Mouse (Mus musculus) CH12.LX (cell line): ENCODE results near the gene Them4. TPM values are rescaled to one million over a fixed set of nuclear protein-coding genes. Genes with fewer than 3 reads are reported as not detected.

Experiments used
- DNase-seq: peaks from one replicate; pipeline ENCODE4 v3.0.0-alpha.2; 2013; ENCODE audit errors: extremely low read depth
- H3K27ac ChIP-seq: 2 replicates; pipeline ENCODE4 v1.5.1; 2012; ENCODE audit warnings: low read depth, mild to moderate bottlenecking, control low read depth, moderate library complexity; ENCODE audit not compliant: insufficient read depth
- H3K27me3 ChIP-seq: replicated peaks from 2 replicates; pipeline ENCODE3; 2012; ENCODE audit warnings: inconsistent platforms
- H3K36me3 ChIP-seq, 2 experiments: replicated peaks in 1 of 2; 2 replicates each; pipeline versions ENCODE3 to v1.6.1; 2012; ENCODE audit warnings: inconsistent platforms in 1 of 2, low read length in 1 of 2, mild to moderate bottlenecking in 1 of 2, mixed read lengths in 1 of 2, moderate library complexity in 1 of 2; ENCODE audit not compliant: control insufficient read depth in 1 of 2, insufficient read depth in 1 of 2
- H3K4me1 ChIP-seq, 2 experiments: 2 replicates each; pipeline ENCODE4 v1.6.1; 2012; ENCODE audit warnings: inconsistent platforms in 1 of 2, moderate library complexity in 1 of 2; ENCODE audit not compliant: insufficient read depth in 2 of 2, control insufficient read depth in 1 of 2
- H3K4me2 ChIP-seq: 2 replicates; pipeline ENCODE4 v1.6.1; 2012; ENCODE audit warnings: low read depth, mild to moderate bottlenecking, control low read depth; ENCODE audit not compliant: poor library complexity, insufficient read depth, severe bottlenecking
- H3K4me3 ChIP-seq, 3 experiments: fragments of 150-350 bp in 1 of 3; sonication (generic) in 1 of 3; replicated peaks in 1 of 3; 2 replicates each; pipeline versions ENCODE3 to v1.5.1; 2011 to 2012; ENCODE audit warnings: low read depth in 2 of 3, low read length in 2 of 3, mild to moderate bottlenecking in 2 of 3, moderate library complexity in 2 of 3, control low read depth in 1 of 3, improper control_type of control experiment in 1 of 3, inconsistent platforms in 1 of 3, mixed read lengths in 1 of 3; ENCODE audit not compliant: poor library complexity in 1 of 3
- H3K79me2 ChIP-seq: replicated peaks from 2 replicates; pipeline ENCODE4 v1.6.1; 2012; ENCODE audit warnings: mild to moderate bottlenecking, moderate library complexity; ENCODE audit not compliant: control insufficient read depth, poor library complexity, insufficient read depth, severe bottlenecking; ENCODE audit errors: extremely low read depth
- H3K9ac ChIP-seq: 2 replicates; pipeline ENCODE4 v1.6.1; 2012; ENCODE audit warnings: low read depth, mild to moderate bottlenecking, control low read depth, moderate library complexity; ENCODE audit not compliant: insufficient read depth
- H3K9me3 ChIP-seq: replicated peaks from 2 replicates; pipeline ENCODE3; 2012; ENCODE audit warnings: low read length, inconsistent platforms, mixed read lengths
- BHLHE40 ChIP-seq: IDR thresholded peaks from 2 replicates; pipeline ENCODE4 v1.6.1; 2011; ENCODE audit warnings: mild to moderate bottlenecking, low read depth, low read length, improper control_type of control experiment
- CHD1 ChIP-seq: IDR thresholded peaks from 2 replicates; pipeline ENCODE4 v1.6.1; 2012; ENCODE audit warnings: low read depth, low read length, improper control_type of control experiment, inconsistent platforms
- E2F4 ChIP-seq: IDR thresholded peaks from 2 replicates; pipeline ENCODE4 v1.6.1; 2011; ENCODE audit warnings: low read depth, low read length, improper control_type of control experiment; ENCODE audit not compliant: insufficient replicate concordance
- ETS1 ChIP-seq: conservative IDR thresholded peaks from 2 replicates; pipeline ENCODE4 v1.6.1; 2012; ENCODE audit warnings: low read depth, mild to moderate bottlenecking, inconsistent platforms, low read length, improper control_type of control experiment, moderate library complexity
- HCFC1 ChIP-seq: IDR thresholded peaks from 2 replicates; pipeline ENCODE4 v1.6.1; 2012; ENCODE audit warnings: low read depth, mild to moderate bottlenecking, inconsistent platforms, low read length, improper control_type of control experiment
- IRF4 ChIP-seq: IDR thresholded peaks from 2 replicates; pipeline ENCODE4 v1.6.1; 2014; ENCODE audit warnings: low read depth, mild to moderate bottlenecking, inconsistent platforms, low read length, improper control_type of control experiment
- JUND ChIP-seq: conservative IDR thresholded peaks from 2 replicates; pipeline ENCODE4 v1.6.1; 2011; ENCODE audit warnings: low read depth, low read length, improper control_type of control experiment
- MAFK ChIP-seq: IDR thresholded peaks from 2 replicates; pipeline ENCODE4 v1.6.1; 2011; ENCODE audit warnings: low read length, improper control_type of control experiment; ENCODE audit not compliant: insufficient replicate concordance
- MAZ ChIP-seq: IDR thresholded peaks from 2 replicates; pipeline ENCODE4 v1.6.1; 2012; ENCODE audit warnings: low read depth, mild to moderate bottlenecking, inconsistent platforms, low read length, improper control_type of control experiment, moderate library complexity
- MXI1 ChIP-seq: IDR thresholded peaks from 2 replicates; pipeline ENCODE4 v1.6.1; 2011; ENCODE audit warnings: mild to moderate bottlenecking, low read depth, low read length, improper control_type of control experiment
- NRF1 ChIP-seq: IDR thresholded peaks from 2 replicates; pipeline ENCODE4 v1.6.1; 2014; ENCODE audit warnings: low read depth, mild to moderate bottlenecking, inconsistent platforms, low read length, improper control_type of control experiment, moderate library complexity
- PAX5 ChIP-seq: IDR thresholded peaks from 2 replicates; pipeline ENCODE4 v1.6.1; 2012; ENCODE audit warnings: low read length, inconsistent platforms, mixed read lengths
- POLR2A ChIP-seq: IDR thresholded peaks from 2 replicates; pipeline ENCODE4 v1.6.1; 2011; ENCODE audit warnings: low read depth, mild to moderate bottlenecking, improper control_type of control experiment, low read length
- POLR2AphosphoS2 ChIP-seq: IDR thresholded peaks from 2 replicates; pipeline ENCODE4 v1.6.1; 2011; ENCODE audit warnings: low read depth, low read length, improper control_type of control experiment
- SMC3 ChIP-seq: IDR thresholded peaks from 2 replicates; pipeline ENCODE4 v1.6.1; 2011; ENCODE audit warnings: low read depth, low read length, improper control_type of control experiment
- TBP ChIP-seq: conservative IDR thresholded peaks from 2 replicates; pipeline ENCODE4 v1.6.1; 2011; ENCODE audit warnings: low read depth, low read length, improper control_type of control experiment
- TCF12 ChIP-seq: IDR thresholded peaks from 2 replicates; pipeline ENCODE4 v1.6.1; 2014; ENCODE audit warnings: low read depth, mild to moderate bottlenecking, inconsistent platforms, low read length, improper control_type of control experiment
- UBTF ChIP-seq: IDR thresholded peaks from 2 replicates; pipeline ENCODE4 v1.6.1; 2012; ENCODE audit warnings: low read depth, mild to moderate bottlenecking, inconsistent platforms, low read length, improper control_type of control experiment, moderate library complexity
- USF2 ChIP-seq: conservative IDR thresholded peaks from 2 replicates; pipeline ENCODE4 v1.6.1; 2011; ENCODE audit warnings: low read depth, low read length, improper control_type of control experiment
- ZMIZ1 ChIP-seq: IDR thresholded peaks from 2 replicates; pipeline ENCODE4 v1.6.1; 2012; ENCODE audit warnings: low read depth, mild to moderate bottlenecking, inconsistent platforms, low read length, improper control_type of control experiment
- dilution Hi-C: fragments of 300-500 bp; cut with MboI; formaldehyde crosslinking; loops from 2 replicates; pipeline ENCODE4 v1.14.3; 2020; ENCODE audit warnings: low sequenced_read_pairs; ENCODE audit not compliant: extremely low pct_unique_long_range_greater_than_20kb, extremely low pct_ligation_motif_present
- in situ Hi-C: fragments of 300-500 bp; cut with MboI; formaldehyde crosslinking; loops from 3 replicates; pipeline ENCODE4 v1.14.3; 2019; ENCODE audit warnings: low sequenced_read_pairs, low pct_ligation_motif_present, low pct_unique_long_range_greater_than_20kb, mixed read lengths
- polyA plus RNA-seq: library from polyadenylated mRNA; unstranded; fragments of >175 nt; gene quantifications from 2 replicates; pipeline ENCODE4 v1.2.1, GENCODE M21; 2012; ENCODE audit warnings: low read depth; ENCODE audit not compliant: insufficient read length
- total RNA-seq, 2 experiments: library from RNA; depleted of rRNA; stranded (reverse); fragments of 300-350 nt in 1 of 2; fragments of >200 nt in 1 of 2; gene quantifications; 2 replicates each; pipeline ENCODE4 v1.2.3; 2012 to 2014

The Them4 gene
- total and polyA plus RNA-seq, 3 experiments = 2.4 to 7.2 (median 3.6) TPM

DNA sequence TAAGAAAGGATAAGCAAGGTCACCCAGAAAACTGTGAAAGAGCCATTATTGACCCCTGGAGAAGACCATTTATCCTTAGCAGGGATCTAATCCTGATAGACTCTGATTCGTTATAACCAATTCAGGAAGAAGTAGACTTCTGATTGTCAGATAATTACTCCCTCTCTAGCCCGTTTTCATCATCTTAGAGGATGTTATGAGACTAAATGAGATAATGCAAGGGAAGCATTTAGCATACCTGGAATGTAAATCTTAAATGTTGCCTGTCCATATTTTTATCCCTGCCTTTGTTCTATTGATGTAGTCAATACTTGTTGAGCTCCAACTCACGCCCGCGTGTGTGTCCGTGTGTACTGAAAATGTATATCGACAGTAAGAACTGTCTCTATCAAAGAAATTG is 602 bp downstream of the Them4 start:
- Histone ChIP-seq H3K9ac (peak overlapping the region; percentile 83), H3K27me3 (no peaks in the 10 kb centered on the region), H3K4me1 (peaks cover 0 to 11% of the 10 kb centered on the region in 2 experiments; a peak in 2 of 4 replicates), H3K79me2 (no peaks in the 10 kb centered on the region), H3K4me2 (peak overlapping the region; percentile 100), H3K36me3 (no peaks in the 10 kb centered on the region), H3K4me3 (peak overlapping the region; percentile 63 to 84 (median 69)), H3K27ac (peak overlapping the region; percentile 60; the same call in 1 of the 2 replicates), H3K9me3 (no peaks in the 10 kb centered on the region)
- dilution Hi-C loops (no loop called here), in situ Hi-C loops (no loop called here)
- no peak for DNase-seq
- TF ChIP-seq POLR2AphosphoS2 = no peak
- no peak for TF ChIP-seq PAX5
- no peak for TF ChIP-seq BHLHE40
- TF ChIP-seq IRF4 = no peak
- TF ChIP-seq JUND = no peak

DNA sequence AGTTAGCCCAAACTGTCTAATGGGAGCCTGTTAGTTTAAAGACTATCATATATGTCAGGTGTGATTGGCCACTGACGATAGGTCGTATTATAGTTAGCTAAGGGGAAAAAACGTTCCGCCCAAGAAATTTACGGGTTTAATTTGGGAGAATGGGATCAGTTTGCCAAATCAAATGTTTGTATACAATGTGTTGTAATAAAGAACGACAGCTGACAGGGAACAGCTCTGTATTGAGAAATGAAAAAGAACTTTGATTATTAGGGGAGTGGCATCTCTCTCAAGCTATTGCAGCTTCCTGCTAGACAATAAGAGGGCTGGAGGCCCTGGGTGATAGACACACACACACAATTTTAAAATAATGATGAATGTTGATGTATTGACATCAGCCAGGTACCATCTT is 1.0 kb downstream of the Them4 start:
- Histone ChIP-seq H3K27ac (no peak overlapping the region), H3K4me1 (peaks cover 0 to 11% of the 10 kb centered on the region in 2 experiments; a peak in 2 of 4 replicates), H3K9ac (peak overlapping the region; percentile 83), H3K79me2 (no peaks in the 10 kb centered on the region)
- in situ Hi-C loops (no loop called here), dilution Hi-C loops (no loop called here)
- DNase-seq = no peak
- TF ChIP-seq MAFK = no peak
- TF ChIP-seq SMC3 = no peak
- no peak for TF ChIP-seq UBTF
- no peak for TF ChIP-seq NRF1
- no peak for TF ChIP-seq CHD1
- no peak for TF ChIP-seq ETS1
- no peak for TF ChIP-seq TCF12
- no peak for TF ChIP-seq TBP
- TF ChIP-seq MXI1 = no peak
- no peak for TF ChIP-seq E2F4
- no peak for TF ChIP-seq ZMIZ1
- no peak for TF ChIP-seq HCFC1
- TF ChIP-seq MAZ = no peak
- TF ChIP-seq POLR2A = no peak
- no peak for TF ChIP-seq USF2
- TF ChIP-seq, all 38 proteins: peak for 0
- no peaks in the 10 kb centered on the region for H3K36me3 ChIP-seq
- H3K4me3 ChIP-seq = peak overlapping the region; percentile 63 to 84 (median 69)
- H3K27me3 ChIP-seq = no peaks in the 10 kb centered on the region
- H3K4me2 ChIP-seq = peak overlapping the region; percentile 100
- H3K9me3 ChIP-seq = no peaks in the 10 kb centered on the region
